Mouse (Mus musculus) lung, postnatal 0 days (tissue): Measurements from ENCODE around the gene Ankdd1b. TPM values are rescaled to one million over a fixed set of nuclear protein-coding genes. Genes with fewer than 3 reads are reported as not detected.

Source experiments
- ATAC-seq: fragments of 200-750 bp; cut with Nextera tagmentation; 2 replicates; pipeline ENCODE4 v1.8.0; 2017; ENCODE audit warnings: moderate library complexity
- DNase-seq: peaks from one replicate; pipeline ENCODE4 v3.0.0-alpha.2; 2016; ENCODE audit warnings: low spot score
- H3K27ac ChIP-seq: fragments of 300-500 bp; sonication (generic); 2 replicates; pipeline ENCODE4 v1.5.1; 2014; ENCODE audit warnings: antibody characterized with exemption, mild to moderate bottlenecking, low read length, mixed read lengths
- H3K27me3 ChIP-seq: fragments of 300-500 bp; sonication (generic); replicated peaks from 2 replicates; pipeline ENCODE4 v1.6.1; 2014; ENCODE audit warnings: low read length, mixed read lengths; ENCODE audit not compliant: insufficient read depth
- H3K36me3 ChIP-seq: fragments of 300-500 bp; sonication (generic); 2 replicates; pipeline ENCODE4 v1.6.1; 2014; ENCODE audit warnings: low read length, mixed read lengths; ENCODE audit not compliant: insufficient read depth
- H3K4me1 ChIP-seq: fragments of 300-500 bp; sonication (generic); 2 replicates; pipeline ENCODE4 v1.6.1; 2014; ENCODE audit warnings: antibody characterized with exemption, low read depth, low read length, mixed read lengths; ENCODE audit not compliant: insufficient read depth
- H3K4me2 ChIP-seq: fragments of 300-500 bp; sonication (generic); replicated peaks from 2 replicates; pipeline ENCODE4 v1.6.1; 2014; ENCODE audit warnings: low read depth, mild to moderate bottlenecking, low read length, moderate library complexity, mixed read lengths
- H3K4me3 ChIP-seq: fragments of 300-500 bp; sonication (generic); 2 replicates; pipeline ENCODE4 v1.5.1; 2014; ENCODE audit warnings: low read depth, low read length
- H3K9ac ChIP-seq: fragments of 300-500 bp; sonication (generic); replicated peaks from 2 replicates; pipeline ENCODE4 v1.6.1; 2014; ENCODE audit warnings: low read depth, mild to moderate bottlenecking
- H3K9me3 ChIP-seq: fragments of 300-500 bp; sonication (generic); 2 replicates; pipeline ENCODE4 v1.6.1; 2016; ENCODE audit warnings: low read length, mixed read lengths
- CTCF ChIP-seq: IDR thresholded peaks from 2 replicates; pipeline ENCODE4 v1.5.1; 2016; ENCODE audit warnings: antibody characterized with exemption, mild to moderate bottlenecking
- EP300 ChIP-seq: IDR thresholded peaks from 2 replicates; pipeline ENCODE4 v1.6.1; 2016; ENCODE audit warnings: antibody characterized with exemption, mild to moderate bottlenecking, control low read depth
- WGBS: fragments of 180-500 bp; shearing (Covaris S2); extraction: QIAGEN DNeasy Blood & Tissue Kit; methylation state at CpG from one replicate; pipeline ENCODE4 v1.1.7; 2014; 5-methylcytosine and 5-hydroxymethylcytosine counted together
- polyA plus RNA-seq: library from polyadenylated mRNA; unstranded; fragments of >200 nt; fragmentation: Nextera tagmentation; extraction: Ambion mirVana; gene quantifications from 2 replicates; pipeline ENCODE4 v1.2.1, GENCODE M21; 2015

The Ankdd1b gene
- polyA plus RNA-seq, 1 experiment from 2014 or later = 0.24 TPM

- H3K4me1 ChIP-seq = no peaks in the 10 kb centered on the region
- TF ChIP-seq EP300 = no peak
- TF ChIP-seq CTCF = no peak
- ATAC-seq = no peak
- H3K4me3 ChIP-seq = no peak overlapping the region
- H3K4me2 ChIP-seq = no peak overlapping the region
- no peak overlapping the region for H3K9ac ChIP-seq
- 53% methylated on average over 3 of the region's 3 CpGs for WGBS
- no peaks in the 10 kb centered on the region for H3K36me3 ChIP-seq
- DNase-seq = no peak
- H3K27me3 ChIP-seq = no peaks in the 10 kb centered on the region
- H3K9me3 ChIP-seq = no peaks in the 10 kb centered on the region
- no peak overlapping the region for H3K27ac ChIP-seq
Observed at GRCm38 (mm10) chr13:96426044-96426443, 45.0 kb downstream of the Ankdd1b start.

- 90% methylated on average over 12 of the region's 12 CpGs for WGBS
- H3K27ac ChIP-seq = no peak overlapping the region
- H3K9me3 ChIP-seq = no peaks in the 10 kb centered on the region
- no peak overlapping the region for H3K4me2 ChIP-seq
- H3K4me3 ChIP-seq = no peak overlapping the region
- H3K4me1 ChIP-seq = no peaks in the 10 kb centered on the region
- DNase-seq (no peak), ATAC-seq (no peak)
- no peaks in the 10 kb centered on the region for H3K36me3 ChIP-seq
- no peak overlapping the region for H3K9ac ChIP-seq
- TF ChIP-seq EP300 (no peak), CTCF (no peak)
- no peaks in the 10 kb centered on the region for H3K27me3 ChIP-seq
Observed at GRCm38 (mm10) chr13:96424496-96425274, 46.3 kb downstream of the Ankdd1b start.

GRCm38 (mm10) chr13:96421230-96421629, 49.8 kb downstream of the Ankdd1b start:
- H3K27ac ChIP-seq = no peak overlapping the region
- no peaks in the 10 kb centered on the region for H3K4me1 ChIP-seq
- no peaks in the 10 kb centered on the region for H3K36me3 ChIP-seq
- no peak overlapping the region for H3K9ac ChIP-seq
- H3K9me3 ChIP-seq = no peaks in the 10 kb centered on the region
- no peaks in the 10 kb centered on the region for H3K27me3 ChIP-seq
- TF ChIP-seq EP300 (no peak), CTCF (no peak)
- H3K4me2 ChIP-seq = no peak overlapping the region
- ATAC-seq = no peak
- H3K4me3 ChIP-seq = no peak overlapping the region
- DNase-seq = no peak

- H3K36me3 ChIP-seq = peaks cover 10% of the 10 kb centered on the region
- ATAC-seq = no peak
- H3K4me2 ChIP-seq = no peak overlapping the region
- DNase-seq = no peak
- no peaks in the 10 kb centered on the region for H3K9me3 ChIP-seq
- WGBS = 94% methylated on average over 4 of the region's 4 CpGs
- H3K4me3 ChIP-seq = no peak overlapping the region
- no peaks in the 10 kb centered on the region for H3K4me1 ChIP-seq
- H3K9ac ChIP-seq = no peak overlapping the region
- TF ChIP-seq EP300 (no peak), CTCF (no peak)
- H3K27ac ChIP-seq = no peak overlapping the region
- H3K27me3 ChIP-seq = no peaks in the 10 kb centered on the region
Observed at GRCm38 (mm10) chr13:96418487-96418886, 52.5 kb downstream of the Ankdd1b start.

- peak; percentile 38 for DNase-seq
- peak; percentile 77 for ATAC-seq
- WGBS = 51% methylated on average over 5 of the region's 5 CpGs
- Histone ChIP-seq H3K36me3 (peaks cover 10% of the 10 kb centered on the region), H3K9me3 (no peaks in the 10 kb centered on the region), H3K4me1 (no peaks in the 10 kb centered on the region), H3K4me2 (no peak overlapping the region), H3K27me3 (no peaks in the 10 kb centered on the region), H3K4me3 (no peak overlapping the region), H3K27ac (no peak overlapping the region), H3K9ac (no peak overlapping the region)
- TF ChIP-seq EP300 = peak; percentile 61
- no peak for TF ChIP-seq CTCF
Observed at GRCm38 (mm10) chr13:96417261-96417813, 53.7 kb downstream of the Ankdd1b start.

- Histone ChIP-seq H3K27ac (no peak overlapping the region), H3K4me1 (no peaks in the 10 kb centered on the region), H3K36me3 (peaks cover 10% of the 10 kb centered on the region), H3K27me3 (no peaks in the 10 kb centered on the region), H3K9ac (no peak overlapping the region), H3K4me2 (no peak overlapping the region), H3K4me3 (no peak overlapping the region), H3K9me3 (no peaks in the 10 kb centered on the region)
- 87% methylated on average over 8 of the region's 8 CpGs for WGBS
- TF ChIP-seq CTCF = no peak
- no peak for TF ChIP-seq EP300
- no peak for ATAC-seq
- DNase-seq = no peak
Observed at GRCm38 (mm10) chr13:96416380-96416779, 54.6 kb downstream of the Ankdd1b start.
